Mouse (Mus musculus): Measurements from ENCODE around the gene Olfr1008. TPM values are rescaled to one million over a fixed set of nuclear protein-coding genes. Genes with fewer than 3 reads are reported as not detected.
"Not testable (repeated sequence)": the region's sequence is repeated elsewhere in the genome, so short reads cannot be mapped to it uniquely, and the experiment has no call there.

Gene Olfr1008
- polyA plus RNA-seq (2014; fragmentation: Nextera tagmentation; extraction: Ambion mirVana): not detected in 2 replicates

DNA sequence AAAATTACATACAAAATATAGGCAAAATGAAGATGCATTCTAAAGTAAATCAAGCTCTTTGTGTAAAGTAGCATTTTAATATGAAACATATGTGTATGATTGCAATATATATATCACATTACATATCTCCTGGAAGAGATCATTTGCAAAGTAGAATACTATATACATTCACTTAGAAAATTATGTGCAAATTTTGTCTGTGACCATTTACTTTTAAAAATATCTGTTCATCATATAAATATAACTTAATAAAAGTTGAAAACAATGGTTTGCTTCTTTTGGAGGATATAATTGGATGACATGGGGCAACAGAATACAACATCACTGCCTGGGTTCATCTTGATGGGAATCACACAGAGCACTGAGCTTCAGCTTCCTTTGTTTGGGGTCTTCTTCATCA is at the start of gene Olfr1008:
Gene Olfr1008, plus strand, starts transcription at position 301 of the 400 bp plus-strand sequence.
- Histone ChIP-seq H3K27ac (replicated peaks; ENCODE audit: low read depth, low read length) (no peak within 1 kb of the TSS), H3K9ac (replicated peaks; ENCODE audit: low read length) (no peak within 1 kb of the TSS), H3K27me3 (ENCODE audit: control insufficient read depth, insufficient read depth, low read length) (no peaks in the 10 kb centered on the region), H3K4me2 (ENCODE audit: low read length) (no peak within 1 kb of the TSS), H3K4me1 (ENCODE audit: control insufficient read depth, insufficient read depth, low read length) (no peaks in the 10 kb centered on the region), H3K9me3 (ENCODE audit: control insufficient read depth, low read length) (no peaks in the 10 kb centered on the region), H3K36me3 (ENCODE audit: control insufficient read depth, insufficient read depth, low read length) (no peaks in the 10 kb centered on the region), H3K4me3 (replicated peaks; ENCODE audit: low read depth, low read length) (no peak within 1 kb of the TSS)
- DNase-seq (no peak), ATAC-seq (ENCODE audit: low FRiP score, low TSS enrichment) (no peak)

GRCm38 (mm10) chr2:85650604-85651003 is 38.6 kb upstream of the Olfr1008 start, which contains the start of gene Olfr1002:
TSS of gene Olfr1002 (minus strand) at chr2:85650704.
- H3K4me2 ChIP-seq (ENCODE audit: low read length): no peak within 1 kb of the TSS
- H3K4me1 ChIP-seq (ENCODE audit: control insufficient read depth, insufficient read depth, low read length): no peaks in the 10 kb centered on the region
- no peaks in the 10 kb centered on the region for H3K27me3 ChIP-seq (ENCODE audit: control insufficient read depth, insufficient read depth, low read length)
- DNase-seq: no peak
- no peak within 1 kb of the TSS for H3K4me3 ChIP-seq (replicated peaks; ENCODE audit: low read depth, low read length)
- 95% methylated on average over 1 of the region's 1 CpGs for WGBS
- ATAC-seq (ENCODE audit: low FRiP score, low TSS enrichment): no peak
- no peak within 1 kb of the TSS for H3K27ac ChIP-seq (replicated peaks; ENCODE audit: low read depth, low read length)
- no peaks in the 10 kb centered on the region for H3K9me3 ChIP-seq (ENCODE audit: control insufficient read depth, low read length)
- H3K9ac ChIP-seq (replicated peaks; ENCODE audit: low read length): no peak within 1 kb of the TSS
- H3K36me3 ChIP-seq (ENCODE audit: control insufficient read depth, insufficient read depth, low read length): no peaks in the 10 kb centered on the region

- H3K27ac ChIP-seq (replicated peaks; ENCODE audit: low read depth, low read length); H3K36me3 ChIP-seq (ENCODE audit: control insufficient read depth, insufficient read depth, low read length); H3K4me2 ChIP-seq (ENCODE audit: low read length); ATAC-seq (ENCODE audit: low FRiP score, low TSS enrichment); H3K9me3 ChIP-seq (ENCODE audit: control insufficient read depth, low read length); DNase-seq; H3K27me3 ChIP-seq (ENCODE audit: control insufficient read depth, insufficient read depth, low read length); H3K4me3 ChIP-seq (replicated peaks; ENCODE audit: low read depth, low read length); H3K9ac ChIP-seq (replicated peaks; ENCODE audit: low read length); H3K4me1 ChIP-seq (ENCODE audit: control insufficient read depth, insufficient read depth, low read length): not testable (repeated sequence)
Measured at GRCm38 (mm10) chr2:85664355-85664754, 24.9 kb upstream of the Olfr1008 start, which contains the start of gene Olfr154. TSS of gene Olfr154 (minus strand) at chr2:85664455.

DNA sequence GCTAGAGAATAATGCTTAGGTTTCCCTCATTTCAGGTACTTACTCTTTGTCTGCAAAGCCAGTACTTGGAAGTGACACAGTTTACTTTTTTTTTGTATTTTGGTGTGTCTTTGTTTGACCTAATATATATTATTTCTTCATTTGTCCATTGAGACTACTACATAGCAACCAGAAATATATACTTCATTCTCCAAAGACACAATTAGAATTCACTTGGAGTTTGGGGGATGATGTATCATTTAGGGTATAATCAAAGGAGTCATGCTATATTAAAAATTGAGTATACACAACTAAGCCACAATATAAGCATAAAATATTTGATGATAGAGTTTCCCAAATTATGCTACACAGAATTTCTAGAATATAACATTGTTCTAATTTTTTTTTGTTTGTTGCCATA is 10.6 kb upstream of the Olfr1008 start, which contains the start of gene Olfr1006:
Gene Olfr1006, minus strand, starts transcription at position 101 of the 400 bp plus-strand sequence.
- Histone ChIP-seq H3K36me3 (ENCODE audit: control insufficient read depth, insufficient read depth, low read length) (no peaks in the 10 kb centered on the region), H3K27me3 (ENCODE audit: control insufficient read depth, insufficient read depth, low read length) (no peaks in the 10 kb centered on the region), H3K9ac (replicated peaks; ENCODE audit: low read length) (no peak within 1 kb of the TSS), H3K27ac (replicated peaks; ENCODE audit: low read depth, low read length) (no peak within 1 kb of the TSS), H3K4me2 (ENCODE audit: low read length) (no peak within 1 kb of the TSS), H3K9me3 (ENCODE audit: control insufficient read depth, low read length) (no peaks in the 10 kb centered on the region), H3K4me3 (replicated peaks; ENCODE audit: low read depth, low read length) (no peak within 1 kb of the TSS), H3K4me1 (ENCODE audit: control insufficient read depth, insufficient read depth, low read length) (no peaks in the 10 kb centered on the region)
- ATAC-seq (ENCODE audit: low FRiP score, low TSS enrichment): no peak
- no peak for DNase-seq

DNA sequence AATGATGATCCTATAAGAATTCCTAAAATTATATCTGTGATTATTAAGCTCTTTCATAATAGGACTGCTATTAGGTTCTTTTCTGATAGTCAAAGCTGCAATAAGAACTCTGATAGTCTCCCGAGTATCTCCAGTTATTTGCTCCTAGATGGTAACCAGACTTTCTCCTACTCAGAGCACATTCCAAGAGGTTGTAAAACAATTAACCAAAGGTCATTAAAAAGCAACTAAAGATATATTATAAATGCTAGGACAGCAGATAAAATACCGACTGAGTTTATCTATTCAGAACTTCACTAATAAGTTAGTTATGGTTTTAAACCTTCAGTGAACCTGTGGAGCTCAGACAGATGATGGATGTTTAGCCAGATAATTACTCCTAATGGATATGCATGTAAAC is 21.4 kb downstream of the Olfr1008 start:
- 83% methylated on average over 2 of the region's 2 CpGs for WGBS
- not testable (repeated sequence) for DNase-seq; ATAC-seq (ENCODE audit: low FRiP score, low TSS enrichment); H3K27me3 ChIP-seq (ENCODE audit: control insufficient read depth, insufficient read depth, low read length); H3K9me3 ChIP-seq (ENCODE audit: control insufficient read depth, low read length); H3K27ac ChIP-seq (replicated peaks; ENCODE audit: low read depth, low read length); H3K4me2 ChIP-seq (ENCODE audit: low read length); H3K4me1 ChIP-seq (ENCODE audit: control insufficient read depth, insufficient read depth, low read length); H3K9ac ChIP-seq (replicated peaks; ENCODE audit: low read length); H3K4me3 ChIP-seq (replicated peaks; ENCODE audit: low read depth, low read length); H3K36me3 ChIP-seq (ENCODE audit: control insufficient read depth, insufficient read depth, low read length)

- H3K9ac ChIP-seq (replicated peaks; ENCODE audit: low read length): no peak overlapping the region
- H3K9me3 ChIP-seq (ENCODE audit: control insufficient read depth, low read length): no peaks in the 10 kb centered on the region
- no peaks in the 10 kb centered on the region for H3K4me1 ChIP-seq (ENCODE audit: control insufficient read depth, insufficient read depth, low read length)
- H3K36me3 ChIP-seq (ENCODE audit: control insufficient read depth, insufficient read depth, low read length): no peaks in the 10 kb centered on the region
- no peak overlapping the region for H3K4me2 ChIP-seq (ENCODE audit: low read length)
- DNase-seq (no peak), ATAC-seq (ENCODE audit: low FRiP score, low TSS enrichment) (no peak)
- WGBS: 41% methylated on average over 1 of the region's 1 CpGs
- no peaks in the 10 kb centered on the region for H3K27me3 ChIP-seq (ENCODE audit: control insufficient read depth, insufficient read depth, low read length)
- no peak overlapping the region for H3K27ac ChIP-seq (replicated peaks; ENCODE audit: low read depth, low read length)
- H3K4me3 ChIP-seq (replicated peaks; ENCODE audit: low read depth, low read length): no peak overlapping the region
Measured at GRCm38 (mm10) chr2:85711159-85711558, 21.9 kb downstream of the Olfr1008 start.

- no peak within 1 kb of the TSS for H3K27ac ChIP-seq (replicated peaks; ENCODE audit: low read depth, low read length)
- no peaks in the 10 kb centered on the region for H3K27me3 ChIP-seq (ENCODE audit: control insufficient read depth, insufficient read depth, low read length)
- no peaks in the 10 kb centered on the region for H3K4me1 ChIP-seq (ENCODE audit: control insufficient read depth, insufficient read depth, low read length)
- ATAC-seq (ENCODE audit: low FRiP score, low TSS enrichment) (no peak), DNase-seq (no peak)
- WGBS: 91% methylated on average over 1 of the region's 1 CpGs
- no peak within 1 kb of the TSS for H3K4me2 ChIP-seq (ENCODE audit: low read length)
- no peak within 1 kb of the TSS for H3K4me3 ChIP-seq (replicated peaks; ENCODE audit: low read depth, low read length)
- no peaks in the 10 kb centered on the region for H3K9me3 ChIP-seq (ENCODE audit: control insufficient read depth, low read length)
- H3K9ac ChIP-seq (replicated peaks; ENCODE audit: low read length): no peak within 1 kb of the TSS
- no peaks in the 10 kb centered on the region for H3K36me3 ChIP-seq (ENCODE audit: control insufficient read depth, insufficient read depth, low read length)
Measured at GRCm38 (mm10) chr2:85715119-85715518, 25.9 kb downstream of the Olfr1008 start, which contains the start of gene Olfr1009. TSS of gene Olfr1009 (plus strand) at chr2:85715419.

- no peak overlapping the region for H3K9ac ChIP-seq (replicated peaks; ENCODE audit: low read length)
- H3K27ac ChIP-seq (replicated peaks; ENCODE audit: low read depth, low read length): no peak overlapping the region
- no peaks in the 10 kb centered on the region for H3K36me3 ChIP-seq (ENCODE audit: control insufficient read depth, insufficient read depth, low read length)
- WGBS: 15% methylated on average over 3 of the region's 3 CpGs
- H3K4me3 ChIP-seq (replicated peaks; ENCODE audit: low read depth, low read length): no peak overlapping the region
- ATAC-seq (ENCODE audit: low FRiP score, low TSS enrichment) (no peak), DNase-seq (peak; percentile 82)
- H3K4me2 ChIP-seq (ENCODE audit: low read length): no peak overlapping the region
- H3K9me3 ChIP-seq (ENCODE audit: control insufficient read depth, low read length): no peaks in the 10 kb centered on the region
- H3K27me3 ChIP-seq (ENCODE audit: control insufficient read depth, insufficient read depth, low read length): no peaks in the 10 kb centered on the region
- H3K4me1 ChIP-seq (ENCODE audit: control insufficient read depth, insufficient read depth, low read length): no peaks in the 10 kb centered on the region
Measured at GRCm38 (mm10) chr2:85725793-85726192, 36.6 kb downstream of the Olfr1008 start.
